Mouse (Mus musculus) right cerebral cortex, postnatal 14 days (tissue): ENCODE data around the gene Mrps7.

Experiments used
- DNase-seq: peaks from one replicate; pipeline ENCODE4 v3.0.0; 2022

Mrps7 gene

GRCm38 (mm10) chr11:115653194-115653593 lies 49.5 kb downstream of the Mrps7 start:
- no peak for DNase-seq

- no peak for DNase-seq
These were observed 50.4 kb downstream of the Mrps7 start for GRCm38 (mm10) chr11:115654128-115654527.
